Mouse (Mus musculus) embryonic stem cell, embryonic (primary cell): Measurements from ENCODE around the gene Ccdc122.
"Not testable (repeated sequence)": the region's sequence is repeated elsewhere in the genome, so short reads cannot be mapped to it uniquely, and the experiment has no call there.

Source experiments
- CTCF ChIA-PET, 4 experiments: fragments of 300-600 bp in 2 of 4; fragments of 350-600 bp in 2 of 4; sonication (Branson Sonifier 250); formaldehyde crosslinking; loops; one replicate each; lab custom pipeline; 2022; ENCODE audit warnings: inconsistent platforms in 2 of 4; lab: Charles Lee
- POLR2A ChIA-PET, 4 experiments: fragments of 300-600 bp in 2 of 4; fragments of 350-600 bp in 2 of 4; sonication (Branson Sonifier 250); formaldehyde crosslinking; loops; one replicate each; lab custom pipeline; 2022; ENCODE audit warnings: antibody characterized with exemption in 4 of 4, inconsistent platforms in 1 of 4; lab: Charles Lee

The Ccdc122 gene

DNA sequence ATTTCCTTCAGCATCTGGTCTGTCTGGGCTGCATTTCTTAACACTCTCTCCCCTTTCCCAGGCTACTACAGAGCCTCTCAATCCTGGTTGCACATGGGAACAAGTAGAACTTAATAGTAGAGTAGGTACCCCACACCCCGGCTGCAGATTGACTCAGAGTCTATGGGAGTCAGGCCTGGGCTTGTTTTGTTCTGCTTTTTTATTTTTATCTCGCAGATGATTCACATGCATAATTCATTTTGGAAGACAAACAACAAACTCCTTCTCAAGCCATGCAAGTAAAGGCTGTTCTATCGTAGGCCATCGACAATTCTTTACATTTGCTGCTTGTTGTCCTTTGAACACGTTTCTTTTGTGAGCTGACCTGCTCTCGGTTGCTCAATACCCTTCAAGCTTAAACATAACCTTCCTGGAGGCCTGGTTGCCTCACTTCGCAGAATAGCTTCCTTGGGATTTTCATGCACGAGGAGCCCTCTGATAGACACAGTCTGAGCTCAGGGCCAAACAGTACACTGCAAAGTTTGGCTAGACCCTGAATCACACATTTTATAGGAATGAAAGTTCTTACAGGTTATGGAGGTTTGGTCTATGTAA lies 1.4 kb downstream of the Ccdc122 start:
- CTCF ChIA-PET, result no interaction called here
- POLR2A ChIA-PET, result interaction anchor here in 2 of 4 experiments (0.6 to 1.4 kb wide), 3 partner anchors 9 to 1281 kb away, joined by 3 read pairs; no protein-coding TSS in a partner anchor

DNA sequence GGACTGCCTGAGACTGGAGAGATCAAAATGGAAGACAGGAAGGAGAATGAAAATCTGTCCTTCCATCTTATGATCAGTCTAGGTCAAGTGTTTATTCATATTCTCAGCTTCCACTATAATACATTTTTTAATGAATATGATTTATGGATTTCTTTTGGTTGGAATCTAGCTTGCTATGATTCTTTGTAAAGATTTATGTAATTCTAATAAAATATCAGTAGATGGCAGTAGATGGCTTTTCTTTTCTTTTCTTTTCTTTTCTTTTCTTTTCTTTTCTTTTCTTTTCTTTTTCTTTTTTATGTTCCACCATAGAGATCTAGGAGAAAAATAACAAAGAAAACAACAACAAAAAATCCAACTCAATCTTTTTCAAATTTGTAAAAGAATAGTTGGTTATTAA lies 16.7 kb downstream of the Ccdc122 start:
- POLR2A ChIA-PET, result interaction anchor here in 1 of 4 experiments (0.7 kb wide), 1 partner anchor 318 kb away, joined by 3 read pairs; no protein-coding TSS in a partner anchor
- CTCF ChIA-PET, result interaction anchor here in 1 of 4 experiments (0.7 kb wide), 1 partner anchor 945 kb away, joined by 8 read pairs; no protein-coding TSS in a partner anchor

DNA sequence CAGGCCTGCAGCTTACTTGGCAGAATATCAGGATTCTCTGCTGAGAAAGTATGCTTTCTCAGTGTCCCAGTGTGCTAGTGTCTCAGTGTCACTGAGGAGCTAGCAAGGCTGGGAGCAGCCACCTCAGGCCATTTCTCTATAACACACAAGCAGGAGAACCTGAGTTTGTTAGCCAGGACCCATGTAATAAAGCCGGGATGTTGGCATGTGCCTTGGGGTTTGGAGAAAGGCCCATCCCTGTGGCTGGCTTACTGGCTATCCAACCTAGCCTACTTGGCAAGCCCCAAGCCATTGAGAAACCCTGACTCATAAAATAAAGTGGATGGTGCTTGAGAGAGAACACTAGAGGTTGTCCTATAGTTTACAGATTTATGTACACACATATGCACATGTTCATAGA lies 32.8 kb downstream of the Ccdc122 start:
- CTCF ChIA-PET, result no interaction called here
- POLR2A ChIA-PET, result no interaction called here

DNA sequence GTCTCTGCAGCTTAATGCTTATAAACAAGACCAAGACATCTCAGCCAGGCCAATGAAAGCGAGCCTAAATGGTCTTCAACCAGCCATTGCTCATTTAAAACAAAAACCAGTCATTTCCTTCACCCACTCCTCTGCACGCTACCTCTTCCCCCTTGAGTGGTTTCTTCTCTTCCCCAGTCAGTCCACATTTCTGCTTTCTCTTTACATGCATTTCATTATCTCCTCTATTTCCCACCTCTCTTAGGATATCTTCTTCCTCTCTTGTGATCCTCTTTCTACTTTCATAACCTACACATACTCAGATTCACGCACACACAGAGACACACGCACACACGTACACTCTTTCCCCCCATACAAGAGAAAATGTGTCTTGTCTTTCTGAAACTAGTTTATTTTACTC lies 44.7 kb downstream of the Ccdc122 start:
- ChIA-PET POLR2A (no interaction called here), CTCF (no interaction called here)

DNA sequence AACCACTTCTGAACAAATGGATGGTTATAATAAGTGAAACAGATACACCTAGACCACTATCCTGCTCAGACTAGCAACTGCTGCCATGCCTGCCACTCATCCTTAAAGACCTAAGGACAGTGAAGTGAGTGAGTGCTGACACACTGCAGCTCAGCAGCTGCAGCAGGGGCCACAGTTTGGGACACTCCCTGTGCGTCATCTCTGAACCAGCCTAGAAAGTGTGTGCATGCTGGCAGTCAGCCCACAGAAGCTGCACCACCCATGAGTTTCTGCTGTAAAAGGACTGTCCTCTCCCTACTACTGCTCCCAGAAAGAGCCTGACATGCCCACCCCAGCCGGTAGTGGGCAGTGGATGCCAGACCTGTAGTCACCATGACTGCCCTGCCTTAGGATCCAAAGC lies 63.7 kb downstream of the Ccdc122 start:
- ChIA-PET POLR2A (no interaction called here), CTCF (interaction anchor here in 1 of 4 experiments (0.7 kb wide), 1 partner anchor 520 kb away, joined by 3 read pairs; no protein-coding TSS in a partner anchor)

DNA sequence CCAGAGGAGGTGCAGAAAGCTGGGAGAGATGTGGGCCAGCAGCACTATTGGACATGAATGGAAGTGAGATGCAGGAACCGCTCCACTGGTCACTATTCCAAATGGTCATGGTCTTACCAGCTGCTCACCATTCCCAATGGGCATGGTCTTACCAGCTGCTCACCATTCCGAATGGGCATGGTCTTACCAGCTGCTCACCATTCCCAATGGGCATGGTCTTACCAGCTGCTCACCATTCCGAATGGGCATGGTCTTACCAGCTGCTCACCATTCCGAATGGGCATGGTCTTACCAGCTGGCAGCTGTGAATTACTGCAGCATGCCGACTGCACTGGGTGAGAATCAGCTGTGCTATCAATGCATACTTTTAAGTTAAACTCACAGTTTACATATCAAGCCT lies 74.0 kb downstream of the Ccdc122 start:
- POLR2A ChIA-PET, CTCF ChIA-PET: not testable (repeated sequence)

DNA sequence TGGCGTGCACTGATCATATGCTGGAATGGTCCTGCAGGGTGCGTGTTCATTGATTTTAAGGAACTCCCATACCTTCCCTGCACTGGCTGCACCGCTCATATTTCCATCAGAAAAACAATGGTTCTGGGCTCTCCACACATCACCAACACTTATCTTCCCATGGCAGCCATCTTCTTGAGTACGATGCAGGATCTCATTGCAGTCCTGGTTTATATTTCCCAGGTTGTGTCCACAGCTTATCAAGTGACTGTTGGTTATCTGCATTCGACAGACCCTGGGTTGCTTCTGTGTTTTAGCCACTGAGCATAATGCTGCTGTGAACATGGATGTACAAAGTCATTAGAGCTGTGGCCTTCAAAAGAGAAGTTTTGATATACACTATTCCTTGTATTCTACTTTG lies 94.0 kb downstream of the Ccdc122 start:
- ChIA-PET CTCF (no interaction called here), POLR2A (no interaction called here)

DNA sequence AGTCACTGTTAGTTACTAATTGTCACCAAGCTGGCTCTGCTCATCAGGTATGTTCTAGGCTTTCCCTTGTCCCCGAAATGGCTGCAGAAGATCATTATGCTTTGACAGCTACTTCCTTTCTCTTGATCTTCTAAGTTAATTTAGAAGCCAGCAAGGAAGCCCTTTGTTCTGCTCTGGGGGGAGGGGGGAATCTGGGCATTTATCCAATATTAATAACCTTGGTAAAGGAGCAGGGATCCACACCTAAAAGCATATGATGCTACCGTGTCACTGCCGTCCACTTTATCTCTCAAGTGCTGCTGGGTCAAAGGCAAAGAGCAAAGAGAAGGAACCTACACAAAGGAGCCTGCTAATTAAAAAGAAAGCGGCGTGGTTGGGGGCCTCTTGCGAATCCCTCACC lies 100.4 kb downstream of the Ccdc122 start:
- CTCF ChIA-PET, result no interaction called here
- POLR2A ChIA-PET, result no interaction called here

DNA sequence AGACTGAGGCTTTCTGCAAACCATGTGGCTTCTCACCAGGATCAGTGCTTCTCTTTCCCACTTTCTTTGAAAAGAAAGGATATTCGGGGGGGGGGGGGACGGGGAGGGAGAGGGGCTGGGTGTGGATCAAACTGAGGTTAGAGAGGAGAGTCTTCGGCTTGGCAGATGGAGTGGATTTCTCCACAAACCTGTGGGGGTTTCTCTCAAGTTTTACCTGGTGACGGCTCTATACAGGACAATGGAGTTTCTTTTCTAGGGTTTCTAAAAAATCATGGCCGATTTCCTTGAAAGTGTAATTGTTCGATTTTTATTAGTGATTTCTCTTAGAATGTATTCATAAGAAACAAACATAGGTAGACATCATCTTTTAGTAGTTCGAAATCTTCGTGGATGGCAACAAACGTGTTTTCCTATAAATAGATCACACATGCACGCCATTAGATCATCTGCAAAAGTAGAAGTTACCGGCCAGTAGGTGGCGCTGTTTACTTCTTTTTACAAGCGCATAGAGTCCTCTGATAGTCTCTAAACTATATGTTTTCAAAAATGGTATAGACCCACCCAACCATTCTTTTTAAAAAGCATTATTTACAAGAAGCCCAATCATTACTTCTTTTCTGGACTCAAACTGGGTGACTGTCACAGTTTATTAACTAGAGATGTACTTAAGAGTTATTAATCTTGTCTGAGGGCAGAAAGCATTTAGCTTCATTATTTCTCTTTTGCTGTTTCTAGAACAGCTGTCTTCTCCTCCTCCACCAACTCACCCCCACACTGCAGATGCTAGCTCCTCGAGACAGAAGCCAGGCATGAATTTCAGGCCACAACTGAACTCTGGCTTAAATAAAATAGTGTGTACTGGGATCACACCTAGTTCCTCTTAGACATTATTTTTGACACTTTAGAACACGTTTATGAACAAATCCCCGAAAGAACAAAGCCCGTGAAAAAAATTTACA lies 105.0 kb downstream of the Ccdc122 start:
- CTCF ChIA-PET, result interaction anchor here (0.6 to 1.6 kb wide), 13 partner anchors 11 to 991 kb away, joined by 3 to 6 read pairs (median 3); no protein-coding TSS in a partner anchor
- POLR2A ChIA-PET, result interaction anchor here in 1 of 4 experiments (0.6 to 0.8 kb wide), 2 partner anchors 112 to 451 kb away, joined by 3 to 5 read pairs; no protein-coding TSS in a partner anchor

DNA sequence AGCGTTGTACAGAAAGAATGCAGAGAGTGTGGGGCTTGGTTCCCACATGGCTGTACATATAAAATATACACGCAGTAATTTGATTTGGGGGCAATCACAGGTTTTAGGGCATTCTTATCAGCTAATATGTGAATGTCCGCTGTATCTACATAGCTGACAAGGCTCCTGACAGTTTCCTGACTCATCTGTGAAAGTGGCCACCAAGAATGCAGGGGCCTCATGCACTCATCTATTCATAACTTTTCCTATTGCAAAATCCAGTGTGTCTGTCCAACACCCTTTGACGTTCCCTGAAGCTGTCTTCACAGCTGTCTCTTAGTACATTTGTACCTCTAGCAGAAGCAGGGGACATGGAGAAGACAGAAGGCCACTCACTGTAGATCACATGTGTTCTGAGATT lies 108.5 kb downstream of the Ccdc122 start:
- CTCF ChIA-PET, result no interaction called here
- POLR2A ChIA-PET, result no interaction called here

DNA sequence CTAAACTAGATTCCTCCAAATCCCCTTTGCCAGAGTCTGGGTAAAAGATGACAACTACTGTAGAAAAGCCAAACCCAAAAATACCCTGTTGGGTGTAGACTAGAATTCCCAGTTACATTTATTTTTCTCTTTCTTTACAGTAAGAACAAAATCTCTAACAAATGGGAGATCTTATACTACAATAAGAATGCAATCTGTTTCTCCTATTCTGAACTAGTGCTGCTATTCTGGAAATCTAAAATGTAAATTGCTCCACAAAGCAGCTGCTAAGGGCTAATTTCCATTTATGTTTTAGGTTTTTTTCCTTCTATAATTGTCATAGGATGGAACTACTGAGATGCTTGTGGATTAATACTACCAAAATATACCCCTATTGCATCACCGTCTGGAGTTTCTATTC lies 111.1 kb downstream of the Ccdc122 start:
- CTCF ChIA-PET, result no interaction called here
- POLR2A ChIA-PET, result interaction anchor here in 1 of 4 experiments (0.6 kb wide), 1 partner anchor 112 kb away, joined by 3 read pairs; no protein-coding TSS in a partner anchor

DNA sequence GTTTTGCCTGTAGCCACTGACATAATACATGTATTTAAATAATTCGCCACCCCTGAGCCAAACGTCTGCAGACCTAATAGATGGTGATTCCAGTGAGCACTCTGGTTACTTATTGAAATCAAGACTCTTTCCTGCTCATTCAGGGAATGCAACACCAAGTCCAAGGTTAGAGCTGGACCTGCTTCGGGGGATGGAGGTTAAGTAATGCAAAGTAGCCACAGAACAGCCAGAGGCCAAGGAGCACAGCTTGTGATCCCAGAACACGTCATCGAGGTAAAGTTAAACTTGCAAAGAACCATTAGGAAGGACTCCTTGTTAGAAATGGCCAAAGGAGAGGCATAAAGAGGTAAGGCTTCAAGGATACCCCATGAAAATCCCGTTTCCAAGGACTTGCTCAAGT lies 114.0 kb downstream of the Ccdc122 start:
- POLR2A ChIA-PET, result no interaction called here
- CTCF ChIA-PET, result no interaction called here

DNA sequence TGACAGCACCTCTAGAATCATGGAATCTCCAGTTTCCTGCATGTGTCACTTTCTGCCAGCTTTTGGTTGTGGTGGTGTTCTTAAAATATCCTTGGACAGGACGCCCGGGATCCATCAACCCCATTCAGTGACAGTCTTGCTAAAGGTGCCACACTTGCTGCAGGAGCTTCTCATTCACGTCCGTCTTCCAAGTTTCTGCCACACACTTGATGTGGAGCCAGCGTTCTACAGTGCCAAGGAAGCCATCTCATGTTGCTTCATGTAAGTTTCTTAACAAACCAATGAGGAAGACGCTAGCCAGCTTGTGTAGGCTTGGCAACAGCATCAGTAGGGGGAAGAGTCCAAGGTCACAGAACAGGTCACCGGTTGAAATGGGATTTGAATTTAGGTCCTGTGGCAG lies 114.9 kb downstream of the Ccdc122 start:
- ChIA-PET CTCF (no interaction called here), POLR2A (no interaction called here)

DNA sequence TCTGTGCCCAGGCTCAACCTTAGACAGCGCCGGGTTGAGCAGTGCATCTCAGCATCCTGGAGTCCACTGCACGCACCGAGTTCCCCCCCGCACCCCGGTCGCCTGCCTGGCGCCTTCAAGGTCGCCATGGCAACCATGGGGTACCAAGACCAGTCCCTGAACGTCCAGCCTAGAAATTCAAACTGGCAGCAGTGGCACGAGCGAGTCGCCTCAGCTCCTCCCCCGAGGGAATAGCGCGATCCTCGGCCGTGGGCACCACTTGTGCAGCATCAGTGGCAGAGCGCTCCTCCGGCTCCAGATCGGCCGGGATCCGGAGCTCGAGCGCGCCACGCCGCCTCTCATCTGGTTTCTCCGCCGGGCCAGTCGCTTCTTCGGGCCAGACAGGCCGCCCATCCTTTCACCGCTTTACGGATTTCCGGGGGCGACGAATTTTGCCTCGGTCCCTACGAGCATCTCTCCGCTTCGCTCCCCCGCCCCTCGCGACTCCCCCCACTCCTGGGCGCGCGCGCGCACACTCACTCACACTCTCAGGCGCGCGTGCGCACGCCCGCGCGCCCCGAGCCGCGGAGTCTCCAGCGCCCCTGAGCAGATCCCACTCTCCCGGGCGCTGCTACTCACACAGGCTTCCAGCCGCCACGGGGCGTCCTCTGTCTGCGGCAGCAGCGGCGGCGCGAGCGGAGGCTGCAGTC lies 119.8 kb downstream of the Ccdc122 start, which contains the start of gene Enox1:
Enox1 (plus strand) TSS at position 542 of the 689 bp plus-strand sequence.
- CTCF ChIA-PET, result interaction anchor here in 1 of 4 experiments (0.5 kb wide), 1 partner anchor 182 kb away, joined by 3 read pairs; no protein-coding TSS in a partner anchor

DNA sequence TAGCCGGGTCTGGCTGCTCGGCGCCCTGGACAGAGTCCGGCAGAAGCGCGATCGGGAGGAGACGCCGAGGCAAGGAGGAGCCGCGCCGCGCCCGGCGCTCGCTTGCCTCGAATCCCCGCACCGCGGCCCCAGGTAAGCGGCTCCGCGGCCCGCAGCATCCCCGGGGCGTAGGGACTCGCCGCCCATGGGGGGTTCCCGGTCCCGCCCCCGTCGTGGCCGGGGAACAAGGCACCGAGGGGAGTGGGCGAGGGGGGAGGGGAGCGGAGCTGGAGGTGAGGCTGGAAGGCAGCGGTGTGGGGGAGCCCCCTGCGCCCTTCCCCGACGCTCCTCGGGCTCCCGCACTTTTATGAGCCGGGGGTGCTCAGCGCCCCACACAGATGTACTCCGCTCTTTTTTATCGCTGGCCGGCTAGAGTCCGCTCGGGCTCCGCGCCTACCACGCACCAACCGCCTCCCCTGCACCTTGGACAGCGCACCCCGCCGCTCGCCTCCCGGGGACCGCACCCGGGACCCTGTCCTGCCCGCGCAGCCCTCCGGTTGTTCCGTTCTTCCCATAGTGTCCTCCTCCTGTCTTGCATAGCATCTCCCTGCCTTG lies 120.4 kb downstream of the Ccdc122 start:
- ChIA-PET CTCF (interaction anchor here in 2 of 4 experiments (0.5 to 1.1 kb wide), 2 partner anchors 15 to 183 kb away, joined by 3 read pairs; no protein-coding TSS in a partner anchor), POLR2A (no interaction called here)

More for the DNA sequence above, 119.8 kb downstream of the Ccdc122 start, which contains the start of gene Enox1:
- POLR2A ChIA-PET, result interaction anchor here in 1 of 4 experiments (0.7 kb wide), 1 partner anchor 1076 kb away, joined by 3 read pairs; no protein-coding TSS in a partner anchor

DNA sequence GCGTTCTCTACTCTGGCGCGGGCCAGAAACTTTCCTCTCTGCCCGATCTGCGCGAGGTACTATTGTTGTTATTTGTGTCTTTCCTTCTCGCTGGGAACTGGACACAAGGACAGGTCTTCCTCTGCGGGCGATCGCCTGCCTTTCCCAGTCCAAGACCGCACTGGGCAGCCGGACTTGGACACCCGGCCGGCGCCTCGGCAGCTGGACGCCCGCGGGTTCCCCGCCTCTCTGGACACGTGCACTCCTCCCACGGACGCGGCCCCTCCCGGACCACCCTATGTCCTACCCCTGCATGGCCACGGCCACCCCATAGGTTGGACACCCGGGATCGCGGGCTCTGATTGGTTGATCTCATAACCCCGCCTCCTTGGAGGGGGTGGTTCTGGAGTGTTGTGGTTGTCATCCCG lies 120.9 kb downstream of the Ccdc122 start:
- CTCF ChIA-PET, result interaction anchor here in 1 of 4 experiments (1.1 kb wide), 1 partner anchor 16 kb away, joined by 3 read pairs; no protein-coding TSS in a partner anchor
- POLR2A ChIA-PET, result interaction anchor here in 1 of 4 experiments (0.6 kb wide), 1 partner anchor 8 kb away, joined by 4 read pairs; no protein-coding TSS in a partner anchor

DNA sequence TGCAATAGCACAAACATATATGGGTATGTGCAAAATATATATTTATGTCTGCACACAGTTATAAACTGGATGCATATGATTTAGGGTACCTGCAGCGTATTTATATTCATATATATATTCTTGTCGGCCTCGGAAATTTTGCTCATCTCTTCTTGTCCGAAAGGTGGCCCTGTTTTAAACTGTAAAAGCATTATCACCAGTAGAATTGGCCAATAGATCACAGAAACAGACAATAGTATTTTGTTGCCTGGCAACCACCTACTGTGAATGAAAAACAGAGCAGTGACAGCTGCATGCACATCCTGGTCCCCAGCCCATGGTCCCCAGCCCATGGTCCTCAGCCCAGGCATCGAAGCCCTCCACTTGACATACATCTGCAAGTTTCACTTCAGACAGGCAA lies 122.8 kb downstream of the Ccdc122 start:
- ChIA-PET POLR2A (no interaction called here), CTCF (no interaction called here)
